26 mouse cellular contexts compared by ENCODE assay signal in the genomic region with DNA sequence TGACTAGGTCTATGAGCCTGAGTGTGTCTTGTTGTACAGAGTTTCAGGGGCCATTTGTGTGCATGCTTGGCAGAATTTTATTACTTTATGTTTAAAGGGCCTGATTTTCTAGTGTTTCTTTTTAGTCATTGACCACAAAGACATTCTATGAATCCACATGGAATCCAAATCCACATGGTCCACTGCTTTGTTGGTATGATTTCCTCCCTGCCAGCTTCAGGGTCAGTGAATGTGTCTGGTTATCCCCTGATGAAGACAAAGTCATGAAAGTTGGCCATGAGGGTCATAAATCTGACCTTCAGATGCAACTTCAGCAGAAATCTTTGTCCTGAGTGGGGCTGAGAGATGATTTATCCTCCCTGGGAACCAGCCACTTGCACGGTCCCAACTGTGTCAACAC.
DNase-seq lines count a peak whose midpoint lies in the region; ATAC-seq and TF ChIP-seq lines count a peak whose summit lies in the region.
"Had no signal": no experiment of that assay in that cellular context is flagged by ENCODE, and none has a peak within 500 bp of the region (broad histone marks: within the 10 kb centered on the region; RNA-seq: fewer than 3 reads in every experiment).

No protein-coding gene starts in this region.

- H3K4me2 ChIP-seq in kidney, postnatal 0 days (ENCODE audit: low read length), result no peak overlapping the region
- H3K4me2 ChIP-seq: embryonic facial prominence, embryonic 12.5 days; embryonic facial prominence, embryonic 15.5 days; forebrain, embryonic 12.5 days; forebrain, embryonic 15.5 days; heart, embryonic 12.5 days; heart, embryonic 15.5 days; hindbrain, embryonic 13.5 days had no signal

- no peaks in the 10 kb centered on the region for H3K36me3 ChIP-seq in kidney, postnatal 0 days (ENCODE audit: insufficient read depth, low read length)
- H3K36me3 ChIP-seq: embryonic facial prominence, embryonic 12.5 days; embryonic facial prominence, embryonic 15.5 days; forebrain, embryonic 12.5 days; forebrain, embryonic 15.5 days; heart, embryonic 12.5 days; heart, embryonic 15.5 days; hindbrain, embryonic 10.5 days; hindbrain, embryonic 13.5 days had no signal

- no peak overlapping the region for H3K4me3 ChIP-seq in kidney, postnatal 0 days (replicated peaks; ENCODE audit: low read depth, low read length)
- H3K4me3 ChIP-seq: embryonic facial prominence, embryonic 12.5 days; embryonic facial prominence, embryonic 15.5 days; erythroblast, embryonic 14.5 days; forebrain, embryonic 12.5 days; forebrain, embryonic 15.5 days; heart, embryonic 12.5 days; heart, embryonic 15.5 days; hindbrain, embryonic 10.5 days; hindbrain, embryonic 13.5 days had no signal

- in situ Hi-C loops in Patski (cut with MboI; ENCODE audit: low pct_unique_long_range_greater_than_20kb), result no loop called here

- no peaks in the 10 kb centered on the region for H3K9me3 ChIP-seq in kidney, postnatal 0 days (replicated peaks; ENCODE audit: low read length)
- H3K9me3 ChIP-seq: embryonic facial prominence, embryonic 12.5 days; embryonic facial prominence, embryonic 15.5 days; forebrain, embryonic 12.5 days; forebrain, embryonic 15.5 days; heart, embryonic 12.5 days; heart, embryonic 15.5 days; hindbrain, embryonic 10.5 days; hindbrain, embryonic 13.5 days had no signal

- CTCF ChIA-PET in Patski (lab: Charles Lee), result no interaction called here

- 54% methylated on average over 1 of the region's 1 CpGs for WGBS in kidney, postnatal 0 days

- TF ChIP-seq CTCF in kidney, postnatal 0 days (IDR thresholded peaks at IDR 0.05; ENCODE audit: low read depth), result no peak
- no peak for TF ChIP-seq CTCF in Patski (IDR thresholded peaks at IDR 0.05)

- ATAC-seq in kidney, postnatal 0 days (replicated peaks; ENCODE audit: low FRiP score, low read depth), result no peak; the same call in 1 of the 2 replicates
- peak; percentile 88 for ATAC-seq in Patski
- ATAC-seq in granulocyte monocyte progenitor cell, adult 5-6 weeks (replicated peaks; ENCODE audit: poor library complexity, severe bottlenecking), result no peak
- ATAC-seq: forebrain, embryonic 15.5 days; hindbrain, postnatal 0 days; inflammation-experienced regulatory T-cells, adult 6 months had no signal

- POLR2A ChIA-PET in Patski (lab: Charles Lee), result no interaction called here

- H3K27me3 ChIP-seq in kidney, postnatal 0 days (ENCODE audit: insufficient read depth, low read length), result no peaks in the 10 kb centered on the region
- H3K27me3 ChIP-seq in Patski, result no peaks in the 10 kb centered on the region
- H3K27me3 ChIP-seq: embryonic facial prominence, embryonic 15.5 days; forebrain, embryonic 15.5 days; heart, embryonic 12.5 days; heart, embryonic 15.5 days had no signal

- peak; percentile 2 for DNase-seq in kidney, adult 9 months
- no peak for DNase-seq in kidney, adult 18-20 months
- DNase-seq in kidney, postnatal 0 days (ENCODE audit: low spot score), result peak; percentile 23
- DNase-seq in kidney, postnatal 4 days, result no peak
- DNase-seq in Patski (ENCODE audit: low read depth, low spot score), result peak; percentile 86
- DNase-seq: adrenal gland, adult 2 months; adrenal gland, postnatal 14 days; cerebellum, adult 11 months; cerebellum, adult 2 months; cerebellum, adult 9-11 months; cerebellum, postnatal 25 days; gastrocnemius, postnatal 25 days; heart, postnatal 10 days; heart, postnatal 36 days had no signal

- no peaks in the 10 kb centered on the region for H3K4me1 ChIP-seq in kidney, postnatal 0 days (replicated peaks; ENCODE audit: insufficient read depth, low read length)
- H3K4me1 ChIP-seq: embryonic facial prominence, embryonic 12.5 days; embryonic facial prominence, embryonic 15.5 days; forebrain, embryonic 15.5 days; heart, embryonic 12.5 days; heart, embryonic 15.5 days had no signal

- H3K9ac ChIP-seq in kidney, postnatal 0 days (ENCODE audit: low read depth, low read length), result no peak overlapping the region
- H3K9ac ChIP-seq: embryonic facial prominence, embryonic 12.5 days; embryonic facial prominence, embryonic 15.5 days; forebrain, embryonic 12.5 days; forebrain, embryonic 15.5 days; heart, embryonic 12.5 days; heart, embryonic 15.5 days; hindbrain, embryonic 13.5 days had no signal

- no peak overlapping the region for H3K27ac ChIP-seq in kidney, postnatal 0 days
- H3K27ac ChIP-seq: embryonic facial prominence, embryonic 12.5 days; embryonic facial prominence, embryonic 15.5 days; forebrain, embryonic 12.5 days; forebrain, embryonic 15.5 days; heart, embryonic 15.5 days; hindbrain, embryonic 10.5 days; hindbrain, embryonic 13.5 days; hindbrain, postnatal 0 days had no signal

Comparison
In these comparisons a context has a peak if more than half of its experiments do, and no peak if none do; other contexts are left out.
1. DNase-seq: peak in kidney, adult 9 months (single experiment), kidney, postnatal 0 days (single experiment) and Patski (single experiment); none in kidney, adult 18-20 months (single experiment) and kidney, postnatal 4 days (0 of 2).